17 mouse cellular contexts compared by ENCODE assay signal in genomic region chr2:144239318-144239717, GRCm38 (mm10).
"Had no signal": no experiment of that assay in that cellular context is flagged by ENCODE, and none has a peak within 500 bp of the region (broad histone marks: within the 10 kb centered on the region; RNA-seq: fewer than 3 reads in every experiment).

No protein-coding gene starts in this region.

- DNase-seq: kidney, adult 9 months; kidney, postnatal 14 days; kidney, postnatal 4 days; left cerebral cortex, postnatal 4 days; lung, adult 2 months; lung, postnatal 14 days; lung, postnatal 4 days; midbrain, embryonic 14.5 days; right cerebral cortex, adult 18-20 months; right cerebral cortex, postnatal 14 days; right cerebral cortex, postnatal 4 days; thymus, adult 2 months; thymus, postnatal 14 days; thymus, postnatal 4 days had no signal

- H3K9me3 ChIP-seq: limb, embryonic 12.5 days; limb, embryonic 15.5 days; liver, embryonic 15.5 days had no signal

- H3K27me3 ChIP-seq: limb, embryonic 12.5 days; limb, embryonic 15.5 days; liver, embryonic 15.5 days had no signal

- H3K27ac ChIP-seq: liver, embryonic 15.5 days had no signal

- H3K4me3 ChIP-seq: limb, embryonic 12.5 days; limb, embryonic 15.5 days; liver, embryonic 15.5 days had no signal

- H3K36me3 ChIP-seq: limb, embryonic 12.5 days; limb, embryonic 15.5 days; liver, embryonic 15.5 days had no signal
